Mouse (Mus musculus) frontal cortex, postnatal 10 days (tissue): ENCODE measurements around the gene Nfkbia.
A peak's percentile ranks its signal among the peaks of the same experiment; 100 is the strongest.

ENCODE experiments used
- DNase-seq, 2 experiments: peaks; one replicate each; pipeline ENCODE4 v3.0.0; 2022; ENCODE audit warnings: low spot score in 2 of 2, mixed read lengths in 1 of 2

The Nfkbia gene

DNA sequence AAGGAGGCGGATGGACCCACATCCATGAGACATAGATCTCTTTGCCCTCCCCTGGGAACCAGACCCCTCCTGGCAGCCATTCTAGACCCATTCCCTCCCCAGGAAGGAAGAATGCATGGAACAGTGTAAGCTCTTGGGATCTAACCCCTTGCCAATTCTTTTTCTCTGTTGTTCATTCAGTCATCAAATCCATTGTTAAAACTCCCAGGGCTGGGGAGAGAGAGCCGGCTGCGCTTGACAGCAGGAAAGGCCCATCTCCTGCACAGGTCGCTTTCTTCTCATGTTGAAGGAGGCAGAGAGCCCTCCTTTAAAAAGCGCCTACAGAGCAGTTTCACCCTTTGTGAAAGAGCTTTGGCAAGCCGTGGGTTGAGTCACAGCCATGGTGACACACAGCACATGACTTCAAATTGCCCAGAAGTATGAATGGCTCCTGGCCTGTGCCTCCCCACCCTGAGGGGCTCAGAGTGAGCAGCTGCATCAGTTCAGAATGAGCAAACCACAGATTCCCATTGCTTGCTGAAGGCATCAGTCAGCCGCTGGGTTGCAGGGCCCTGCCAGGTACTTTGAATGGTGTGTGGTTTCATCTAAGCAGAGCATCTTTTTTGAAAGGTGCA lies 26.3 kb downstream of the Nfkbia start:
- DNase-seq, result no peak

DNA sequence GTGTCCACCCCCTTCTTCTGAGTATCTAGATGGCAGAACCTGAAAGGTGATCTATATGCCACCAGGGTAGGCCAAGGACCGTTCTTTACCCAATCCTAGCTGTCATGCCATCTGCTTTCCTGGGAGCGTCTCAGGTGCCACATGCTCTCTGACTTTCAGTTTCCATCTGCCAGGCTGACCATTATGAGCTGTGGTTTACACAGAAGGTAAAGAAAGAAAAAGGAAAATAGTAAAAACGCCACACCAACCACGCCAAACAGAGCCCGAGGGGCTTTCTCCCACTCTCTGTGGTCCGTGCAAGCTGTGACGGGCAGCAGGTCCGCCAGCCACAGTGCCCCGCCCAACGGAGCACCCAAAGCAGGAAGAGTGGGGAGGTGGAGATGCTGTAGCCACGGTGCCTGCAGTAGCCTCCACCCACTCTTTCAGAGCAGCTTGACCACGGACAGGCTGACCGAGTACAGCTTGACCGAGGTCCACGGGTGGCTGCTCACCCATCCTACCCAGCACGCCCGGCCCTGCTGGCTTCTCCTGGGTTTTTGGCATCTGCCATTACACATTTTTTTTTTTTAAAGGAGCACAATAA lies 27.0 kb downstream of the Nfkbia start:
- DNase-seq, result no peak

- DNase-seq, result no peak
These were observed 27.5 kb downstream of the Nfkbia start for GRCm38 (mm10) chr12:55464846-55465361.

DNA sequence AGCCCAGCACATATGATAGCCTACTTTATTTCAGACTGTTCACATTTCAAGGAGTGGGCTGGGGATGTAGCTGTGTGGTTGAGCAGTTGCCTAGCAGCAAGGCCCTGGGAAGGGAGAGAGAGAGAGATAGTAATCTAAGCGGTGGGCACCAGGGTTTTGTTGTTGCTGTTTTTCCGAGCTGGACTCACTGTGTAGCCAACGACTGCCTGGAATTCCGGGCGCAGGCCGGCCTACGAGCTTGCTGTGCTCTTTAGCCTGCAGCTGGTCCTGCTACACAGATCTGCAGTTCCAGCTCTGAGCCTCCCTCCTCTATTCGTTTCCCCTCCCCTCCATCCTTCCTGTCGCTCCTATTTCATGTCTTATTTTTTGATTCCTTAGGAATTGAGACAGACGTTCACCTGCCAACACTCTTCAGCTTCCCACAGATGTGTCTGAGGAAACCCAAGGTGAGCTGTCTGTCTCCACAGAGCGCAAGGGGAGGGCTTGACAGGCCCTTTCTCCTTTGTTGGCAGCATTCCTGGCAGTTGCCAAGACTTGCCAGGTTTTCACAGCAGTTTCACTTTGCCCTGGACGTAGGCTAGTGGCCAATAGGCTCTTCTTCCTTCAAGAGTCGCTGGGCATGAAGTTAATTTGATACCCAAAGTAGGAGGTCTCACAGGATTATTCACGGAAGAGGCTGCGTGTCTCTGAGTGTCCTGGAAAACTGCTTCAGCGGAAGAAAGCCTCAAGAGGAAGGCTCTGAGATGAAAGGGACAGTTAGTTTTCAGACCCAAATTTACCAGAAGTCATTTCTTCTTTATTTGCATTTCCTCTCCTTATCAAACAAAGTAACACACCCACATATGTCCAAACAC lies 28.2 kb downstream of the Nfkbia start:
- DNase-seq, result peak in 1 of 2 experiments; percentile 30

DNA sequence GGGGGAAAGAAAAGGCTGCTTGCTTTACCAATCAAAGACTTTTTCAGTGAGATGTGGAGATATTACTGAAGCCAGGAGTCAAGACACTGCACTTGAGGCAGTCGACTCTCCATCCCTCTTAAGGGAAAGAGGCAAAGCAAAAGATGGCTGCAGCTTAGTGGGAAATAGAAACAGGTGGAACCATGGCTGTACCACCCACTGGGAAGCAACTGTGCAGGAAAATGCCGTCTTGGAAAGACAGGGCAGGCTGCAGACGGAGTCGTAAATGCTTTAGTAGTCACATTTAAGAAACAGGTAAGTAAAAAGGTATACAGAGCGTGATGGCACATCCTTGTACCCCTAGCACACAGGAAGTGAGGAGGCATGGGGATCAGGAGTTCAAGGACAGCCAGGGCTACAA lies 29.4 kb downstream of the Nfkbia start:
- no peak for DNase-seq

GRCm38 (mm10) chr12:55462456-55462855 lies 30.0 kb downstream of the Nfkbia start:
- DNase-seq, result no peak

- DNase-seq, result no peak
These were observed 30.7 kb downstream of the Nfkbia start for GRCm38 (mm10) chr12:55461767-55462166.

GRCm38 (mm10) chr12:55460900-55461299 lies 31.5 kb downstream of the Nfkbia start:
- DNase-seq, result no peak

DNA sequence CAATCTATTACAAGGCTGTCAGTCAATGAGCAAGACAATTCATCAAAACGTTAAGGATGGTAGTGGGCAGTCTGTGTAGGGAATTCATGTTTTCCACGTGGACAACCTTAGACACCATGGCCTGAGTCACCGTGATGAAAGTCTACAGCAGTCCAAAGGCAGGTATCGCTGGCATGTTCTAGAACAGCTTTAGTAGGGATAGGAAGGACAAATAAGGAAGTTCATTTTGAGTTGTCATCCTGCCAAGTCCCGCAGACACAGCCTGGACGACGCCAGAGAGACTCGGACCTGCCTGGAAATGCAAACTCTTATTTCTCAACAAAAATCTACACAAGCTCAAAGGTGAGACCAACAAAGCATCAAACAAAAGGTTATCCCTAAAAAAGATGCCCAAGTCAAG lies 32.7 kb downstream of the Nfkbia start:
- no peak for DNase-seq

- DNase-seq, result no peak
These were observed 35.6 kb downstream of the Nfkbia start for GRCm38 (mm10) chr12:55456893-55457292.

DNA sequence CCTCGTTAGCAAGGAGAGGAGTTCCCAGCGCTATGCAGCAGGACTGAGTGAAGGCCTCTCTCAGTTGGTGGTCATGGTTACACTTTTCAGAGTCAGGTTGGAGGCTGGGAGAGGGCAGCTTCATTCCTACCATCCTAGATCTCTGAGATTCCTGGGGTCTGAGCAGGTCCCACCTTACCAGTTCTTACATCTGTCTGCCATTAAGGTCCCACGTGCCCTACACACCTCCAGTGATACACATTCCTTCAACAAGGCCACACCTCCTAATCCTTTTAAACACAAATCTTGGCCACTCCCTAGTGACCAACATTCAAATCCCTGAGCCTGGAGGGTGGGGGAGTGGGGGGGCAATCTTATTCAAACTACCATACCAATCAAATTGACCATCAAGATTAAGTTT lies 36.3 kb downstream of the Nfkbia start:
- DNase-seq, result no peak

DNA sequence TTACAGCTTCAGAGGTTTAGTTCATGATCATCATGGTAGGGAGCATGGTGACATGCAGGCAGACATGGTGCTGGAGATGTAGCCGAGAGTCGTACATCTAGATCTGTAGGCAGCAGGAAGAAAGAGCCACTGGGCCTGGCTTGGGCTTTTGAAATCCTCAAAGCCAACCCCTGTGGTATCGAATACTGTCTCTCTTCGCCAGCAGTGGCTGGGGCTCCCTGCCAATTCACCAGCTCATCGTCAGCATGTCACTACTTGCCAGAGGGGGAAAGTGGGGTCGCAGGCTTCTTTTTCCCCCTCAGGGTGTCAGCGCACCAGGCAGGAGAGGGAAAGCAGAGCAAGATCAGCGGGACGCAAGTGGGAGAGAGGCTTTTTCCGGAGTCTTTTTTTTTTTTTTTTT lies 37.2 kb downstream of the Nfkbia start:
- no peak for DNase-seq

DNA sequence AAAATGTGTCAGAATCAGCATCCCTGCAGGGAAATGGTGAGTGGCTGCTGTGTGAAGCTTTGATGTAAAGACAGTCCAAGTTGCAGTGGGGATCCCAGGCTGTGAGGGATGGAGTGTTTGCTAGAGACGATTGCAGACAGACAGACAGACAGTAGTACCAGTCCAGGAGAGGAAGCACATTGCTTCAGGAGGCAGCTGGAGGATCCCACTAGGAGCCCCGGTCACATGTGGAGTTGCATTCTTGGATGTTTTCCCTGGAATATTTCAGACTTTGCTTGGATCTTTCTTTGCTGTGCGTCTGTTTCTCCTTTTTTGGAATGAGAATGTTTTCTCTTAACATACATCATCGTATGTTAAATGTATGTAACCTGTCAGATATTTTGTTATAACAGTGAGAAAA lies 38.5 kb downstream of the Nfkbia start:
- DNase-seq, result no peak

GRCm38 (mm10) chr12:55452839-55453238 lies 39.6 kb downstream of the Nfkbia start:
- no peak for DNase-seq

GRCm38 (mm10) chr12:55450421-55450820 lies 42.0 kb downstream of the Nfkbia start:
- DNase-seq, result no peak

DNA sequence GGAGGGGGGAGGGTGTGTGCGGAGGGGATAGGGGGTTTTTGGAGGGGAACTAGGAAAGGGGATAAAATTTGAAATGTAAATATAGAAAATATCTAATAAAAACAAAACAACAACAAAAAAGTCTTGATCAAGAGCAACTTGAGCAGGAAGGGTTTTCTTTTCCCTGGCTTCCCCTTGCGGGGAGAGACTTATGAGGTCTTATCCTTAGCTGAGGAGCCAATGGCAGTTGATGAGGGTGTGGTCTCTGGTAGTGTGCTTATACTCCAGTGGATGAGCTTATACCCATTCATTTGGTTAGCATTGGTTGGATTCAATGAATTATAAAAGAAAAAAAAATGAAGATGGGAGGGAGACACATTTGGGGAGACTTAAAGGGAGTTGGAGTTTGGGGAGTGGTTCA lies 43.4 kb downstream of the Nfkbia start:
- no peak for DNase-seq

GRCm38 (mm10) chr12:55448457-55448856 lies 44.0 kb downstream of the Nfkbia start:
- no peak for DNase-seq

GRCm38 (mm10) chr12:55447396-55447760 lies 45.1 kb downstream of the Nfkbia start:
- DNase-seq, result no peak

DNA sequence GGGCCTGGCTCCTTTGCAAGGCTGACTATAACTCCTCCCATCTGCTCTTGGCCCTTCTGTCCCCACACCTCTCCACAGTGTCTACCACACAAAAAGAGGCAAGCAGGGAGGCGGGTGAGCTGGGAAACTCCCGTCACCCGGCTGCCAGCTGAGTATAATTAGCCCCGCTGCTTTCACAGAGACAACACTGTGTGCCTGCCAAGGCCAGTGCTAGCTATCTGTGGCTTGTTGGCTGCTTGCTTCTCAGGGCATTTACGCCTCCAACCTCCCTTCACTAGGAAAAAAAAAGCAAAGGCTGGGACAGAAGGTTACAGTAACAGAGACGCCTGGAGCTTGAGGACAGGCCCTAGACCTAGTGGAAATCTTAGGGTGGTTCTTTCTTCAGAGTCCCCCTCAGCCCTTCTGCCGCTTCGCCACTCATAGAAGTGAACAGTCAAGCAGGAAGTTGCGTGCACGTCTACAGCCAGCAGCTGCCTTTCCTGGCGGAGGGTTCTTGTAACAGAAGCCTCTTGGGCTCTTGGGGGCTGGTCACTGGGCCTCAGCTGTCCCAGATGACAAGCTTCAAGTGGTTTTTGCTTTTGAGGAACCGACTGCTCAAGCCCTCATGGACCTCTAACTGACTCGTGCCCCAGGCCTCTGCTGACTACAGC lies 45.6 kb downstream of the Nfkbia start:
- peak; percentile 82 to 86 for DNase-seq

DNA sequence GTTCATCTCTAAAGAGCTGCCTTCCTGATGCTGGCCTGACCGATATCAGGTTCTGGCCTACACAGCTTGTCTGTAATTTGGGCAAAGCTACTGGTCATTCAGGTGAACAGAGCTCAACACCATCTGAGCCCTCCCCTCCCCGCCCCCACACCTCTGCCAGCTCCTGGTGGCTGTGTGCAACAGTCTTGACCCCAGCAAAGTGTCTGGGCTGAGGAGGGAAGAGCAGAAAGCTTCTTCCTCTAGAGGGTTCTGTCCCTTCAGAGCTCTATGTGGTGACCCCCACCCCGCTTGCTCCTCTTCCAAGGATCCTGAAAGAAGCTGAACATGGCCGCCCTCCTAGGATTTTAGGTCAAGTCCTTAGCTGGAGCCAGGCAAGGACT lies 46.1 kb downstream of the Nfkbia start:
- DNase-seq, result no peak

- DNase-seq, result no peak
These were observed 46.9 kb downstream of the Nfkbia start for GRCm38 (mm10) chr12:55445583-55445982.

DNA sequence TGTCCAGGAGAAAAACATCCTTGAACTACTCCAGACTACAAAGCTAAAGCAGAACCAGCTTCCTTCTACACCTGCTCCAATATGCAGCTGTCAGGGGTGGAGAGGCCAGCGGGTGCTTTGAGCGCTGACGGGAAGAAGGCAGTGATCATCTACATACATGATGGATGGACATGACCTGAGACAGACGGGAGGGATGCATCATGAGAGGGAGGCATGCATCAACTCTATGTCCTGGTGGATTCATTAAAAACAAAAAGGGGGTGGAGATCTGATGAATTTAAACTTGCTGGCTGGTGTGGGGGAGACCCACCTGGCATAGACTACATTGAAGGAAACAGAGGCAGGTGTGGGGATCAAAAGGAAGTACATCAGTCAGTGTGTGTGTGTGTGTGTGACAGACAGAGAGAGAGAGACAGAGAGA lies 48.4 kb downstream of the Nfkbia start:
- no peak for DNase-seq
